Mouse (Mus musculus): Measurements from ENCODE around the gene Rps18.
A peak's percentile ranks its signal among the peaks of the same experiment; 100 is the strongest.

- no peak for TF ChIP-seq CTCF (IDR thresholded peaks at IDR 0.05; ENCODE audit: low read depth, low read length)
- peak; percentile 40; the same call in 1 of the 2 replicates for TF ChIP-seq POLR2A (IDR thresholded peaks at IDR 0.05; ENCODE audit: extremely low read depth, insufficient read depth, low read length)
Measured at GRCm38 (mm10) chr17:33909077-33909868, 46.5 kb downstream of the Rps18 start, which contains the start of gene Daxx.

Measured in liver, adult 2 months (tissue).